ENCODE assay signal across 11 mouse cellular contexts in the genomic region with DNA sequence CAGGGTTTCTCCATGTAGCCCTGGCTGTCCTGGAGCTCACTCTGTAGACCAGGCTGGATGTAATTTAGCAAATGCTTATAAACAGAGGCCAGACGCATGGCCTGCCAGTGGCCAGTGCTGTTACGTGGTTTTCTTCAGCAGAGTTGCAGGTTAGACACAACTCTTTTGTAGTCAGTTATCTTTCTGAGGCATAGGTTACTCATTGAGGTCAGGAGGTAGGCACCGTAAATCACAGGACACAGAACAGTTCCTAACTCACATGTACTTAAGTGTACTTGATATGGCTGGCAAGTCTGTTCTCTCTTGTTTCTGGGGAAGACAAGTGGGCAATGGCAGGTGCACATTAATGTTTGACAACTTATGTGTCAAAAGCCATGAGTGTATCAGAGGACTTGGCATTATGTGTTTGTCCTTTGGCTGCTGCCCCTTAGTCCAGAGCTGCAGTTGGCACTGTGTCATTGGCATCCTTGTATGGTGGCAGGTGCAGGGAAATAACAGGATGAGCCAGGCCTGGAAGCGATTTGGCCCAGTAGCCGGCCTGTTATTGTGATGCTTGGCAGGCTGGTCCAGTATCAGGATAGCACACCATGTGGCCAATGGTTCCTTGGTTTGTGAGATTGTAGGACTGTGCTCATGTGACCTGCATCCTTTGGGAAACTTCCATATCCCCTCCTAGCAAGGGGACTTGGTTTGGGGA. TPM values are rescaled to one million over a fixed set of nuclear protein-coding genes. Genes with fewer than 3 reads are reported as not detected.
A peak's percentile ranks its signal among the peaks of the same experiment; 100 is the strongest.
DNase-seq lines count a peak whose midpoint lies in the region; ATAC-seq and TF ChIP-seq lines count a peak whose summit lies in the region.
"Had no signal": no experiment of that assay in that cellular context is flagged by ENCODE, and none has a peak within 500 bp of the region (broad histone marks: within the 10 kb centered on the region; RNA-seq: fewer than 3 reads in every experiment).

No protein-coding gene starts in this region.

- 90% methylated on average over 5 of the region's 5 CpGs for WGBS in forebrain, embryonic 16.5 days
- WGBS in forebrain, embryonic 15.5 days = 86% methylated on average over 5 of the region's 5 CpGs

- no peak for TF ChIP-seq CTCF in layer of hippocampus, adult 2 months (conservative IDR thresholded peaks at IDR 0.05)

- peak; percentile 60; the same call in 1 of the 2 replicates for ATAC-seq in forebrain, embryonic 16.5 days
- no peak for ATAC-seq in forebrain, embryonic 15.5 days (replicated peaks)

- H3K4me3 ChIP-seq in forebrain, embryonic 16.5 days (replicated peaks; ENCODE audit: low read length) = no peak overlapping the region
- no peak overlapping the region for H3K4me3 ChIP-seq in forebrain, embryonic 15.5 days
- no peak overlapping the region for H3K4me3 ChIP-seq in layer of hippocampus, adult 2 months
- H3K4me3 ChIP-seq: limb, embryonic 12.5 days had no signal

- H3K27ac ChIP-seq in forebrain, embryonic 16.5 days (ENCODE audit: low read length) = no peak overlapping the region
- no peak overlapping the region for H3K27ac ChIP-seq in forebrain, embryonic 15.5 days (replicated peaks)
- H3K27ac ChIP-seq in layer of hippocampus, adult 2 months = peak overlapping the region; percentile 24; the same call in 1 of the 2 replicates
- H3K27ac ChIP-seq: limb, embryonic 12.5 days had no signal

- 0 out of 2 replicates have a peak, but pooled peaks cover 4% of the 10 kb centered on the region for H3K36me3 ChIP-seq in forebrain, embryonic 16.5 days (ENCODE audit: control insufficient read depth, insufficient read depth)
- H3K36me3 ChIP-seq in forebrain, embryonic 15.5 days = no peaks in the 10 kb centered on the region

- H3K9ac ChIP-seq in forebrain, embryonic 16.5 days (replicated peaks; ENCODE audit: low read depth, low read length) = no peak overlapping the region
- H3K9ac ChIP-seq in forebrain, embryonic 15.5 days (replicated peaks) = no peak overlapping the region
- H3K9ac ChIP-seq: limb, embryonic 12.5 days had no signal

- no peak for DNase-seq in layer of hippocampus, adult 2 months (ENCODE audit: low spot score in 2 of 2)
- no peak for DNase-seq in layer of hippocampus, adult 8-10 months (ENCODE audit: low spot score in 2 of 2)
- DNase-seq in testis, postnatal 10 days (ENCODE audit: low spot score) = peak; percentile 26
- no peak for DNase-seq in testis, postnatal 14 days (ENCODE audit: low spot score)
- DNase-seq in ovary, postnatal 36 days (ENCODE audit: low spot score) = no peak
- DNase-seq in urinary bladder, postnatal 4 days (ENCODE audit: low spot score in 2 of 2) = no peak
- DNase-seq: adrenal gland, postnatal 14 days; right cerebral cortex, postnatal 4 days had no signal

- peaks cover under 1% of the 10 kb centered on the region; the same call in 1 of the 2 replicates for H3K4me1 ChIP-seq in forebrain, embryonic 16.5 days (replicated peaks; ENCODE audit: control insufficient read depth, insufficient read depth, low read length)
- peaks cover 4% of the 10 kb centered on the region; the same call in 1 of the 2 replicates for H3K4me1 ChIP-seq in forebrain, embryonic 15.5 days

- H3K27me3 ChIP-seq in forebrain, embryonic 16.5 days (replicated peaks; ENCODE audit: control insufficient read depth, insufficient read depth, low read length) = no peaks in the 10 kb centered on the region
- no peaks in the 10 kb centered on the region for H3K27me3 ChIP-seq in forebrain, embryonic 15.5 days
- H3K27me3 ChIP-seq: limb, embryonic 12.5 days had no signal

- no peaks in the 10 kb centered on the region for H3K9me3 ChIP-seq in forebrain, embryonic 16.5 days (ENCODE audit: control insufficient read depth, low read length)
- no peaks in the 10 kb centered on the region for H3K9me3 ChIP-seq in forebrain, embryonic 15.5 days

- H3K4me2 ChIP-seq in forebrain, embryonic 16.5 days (ENCODE audit: low read length) = no peak overlapping the region
- H3K4me2 ChIP-seq in forebrain, embryonic 15.5 days (replicated peaks) = no peak overlapping the region
- H3K4me2 ChIP-seq: limb, embryonic 12.5 days had no signal

RNA-seq across cellular contexts. Expression of gene Mthfd1l, which starts 6.0 kb away (rescaled TPM):
- polyA plus RNA-seq in forebrain, embryonic 16.5 days (2015; fragmentation: Nextera tagmentation; extraction: Ambion mirVana) = 3.9 and 4.6 TPM in 2 replicates
- polyA plus RNA-seq in forebrain, embryonic 15.5 days (2015; fragmentation: Nextera tagmentation; extraction: Ambion mirVana) = 3.6 and 3.7 TPM in 2 replicates
- total RNA-seq in layer of hippocampus, adult 2 months (2021) = 1 to 10 TPM; 8.2 to 9.2 TPM
- total RNA-seq in layer of hippocampus, adult 8-10 months (2022) = 10 to 100 TPM in 3 of 4 experiments, 1 to 10 TPM in 1; 9.2 to 13.8 (median 11.7) TPM
